Mouse (Mus musculus) C2C12 (cell line): Measurements from ENCODE around the gene Gm21680.
"Not testable (repeated sequence)": the region's sequence is repeated elsewhere in the genome, so short reads cannot be mapped to it uniquely, and the experiment has no call there.

Experiments
- CTCF ChIP-seq: IDR thresholded peaks from one replicate; pipeline ENCODE4 v1.5.1; 2011; ENCODE audit not compliant: control insufficient read depth, insufficient read depth, insufficient read length
- FOSL1 ChIP-seq: IDR thresholded peaks from one replicate; pipeline ENCODE4 v1.8.0; 2011; ENCODE audit warnings: mild to moderate bottlenecking, low read length; ENCODE audit not compliant: poor library complexity, insufficient read depth, severe bottlenecking
- MAX ChIP-seq: IDR thresholded peaks from one replicate; pipeline ENCODE4 v1.6.1; 2011; ENCODE audit warnings: mild to moderate bottlenecking, control low read depth
- USF1 ChIP-seq: IDR thresholded peaks from one replicate; pipeline ENCODE4 v1.6.1; 2011; ENCODE audit warnings: low read depth, mild to moderate bottlenecking, control low read depth, moderate library complexity

- not testable (repeated sequence) for TF ChIP-seq CTCF, USF1, MAX, FOSL1
Observed at GRCm38 (mm10) chr5:25954317-25954716, 18.1 kb downstream of the Gm21680 start, which contains the start of gene Gm21671.
